Mouse (Mus musculus) neural tube, postnatal 0 days (tissue): ENCODE data around the gene Stmn1. TPM values are rescaled to one million over a fixed set of nuclear protein-coding genes. Genes with fewer than 3 reads are reported as not detected.

Experiments used
- microRNA-seq: library from miRNA; unstranded; fragments of <30 nt; microRNA quantifications from one replicate; pipeline ENCODE4, GENCODE M21; 2016
- polyA plus RNA-seq: library from polyadenylated mRNA; unstranded; fragments of >200 nt; fragmentation: Nextera tagmentation; extraction: Ambion mirVana; gene quantifications from 2 replicates; pipeline ENCODE4 v1.2.1, GENCODE M21; 2015

Stmn1 gene
- polyA plus RNA-seq = 2,472 and 2,758 TPM in 2 replicates

GRCm38 (mm10) chr4:134468215-134468575, at the start of gene Stmn1:
Stmn1 (plus strand) TSS chr4:134468320.

GRCm38 (mm10) chr4:134496595-134497210, 28.6 kb downstream of the Stmn1 start, which contains the start of gene Paqr7:
Paqr7 (plus strand) TSS chr4:134496697.

GRCm38 (mm10) chr4:134510845-134511411, 42.8 kb downstream of the Stmn1 start, which contains the start of gene Aunip:
Aunip (plus strand) TSS chr4:134510999.

Small RNAs within 50 kb of the gene (microRNA-seq; reads per million reads assigned to microRNA genes)
- gene Gm23634 = not detected

Other genes with a start within 250 kb of the Stmn1 start
- 0.13 and 0.15 TPM in 2 replicates for gene Catsper4, start 240.9 kb upstream of the Stmn1 start, polyA plus RNA-seq
- gene Cnksr1, start 229.9 kb upstream of the Stmn1 start, polyA plus RNA-seq = 0.09 TPM in 1 of 2 replicates, not detected in the other
- gene E130218I03Rik, start 224.7 kb upstream of the Stmn1 start, polyA plus RNA-seq = 0.50 and 0.53 TPM in 2 replicates
- gene Zfp593, start 222.7 kb upstream of the Stmn1 start, polyA plus RNA-seq = 12.3 and 13.6 TPM in 2 replicates
- 0.26 TPM in 1 of 2 replicates, not detected in the other for gene Gm30191, start 221.4 kb upstream of the Stmn1 start, polyA plus RNA-seq
- 14.7 and 15.1 TPM in 2 replicates for gene Grrp1, start 214.2 kb upstream of the Stmn1 start, polyA plus RNA-seq
- 24.1 and 26.0 TPM in 2 replicates for gene Pdik1l, start 180.4 kb upstream of the Stmn1 start, polyA plus RNA-seq
- 1.4 and 1.6 TPM in 2 replicates for gene Trim63, start 153.2 kb upstream of the Stmn1 start, polyA plus RNA-seq
- 0.25 TPM in 2 replicates for gene Slc30a2, start 125.1 kb upstream of the Stmn1 start, polyA plus RNA-seq
- 0.88 and 0.94 TPM in 2 replicates for gene Extl1, start 84.5 kb upstream of the Stmn1 start, polyA plus RNA-seq
- 4.7 and 5.7 TPM in 2 replicates for gene Pafah2, start 72.0 kb upstream of the Stmn1 start, polyA plus RNA-seq
- gene Paqr7, start 28.4 kb downstream of the Stmn1 start, polyA plus RNA-seq = 54.5 and 54.7 TPM in 2 replicates
- 1.1 and 1.7 TPM in 2 replicates for gene Aunip, start 42.7 kb downstream of the Stmn1 start, polyA plus RNA-seq
- gene Mtfr1l, start 67.1 kb downstream of the Stmn1 start, polyA plus RNA-seq = 174 and 179 TPM in 2 replicates
- 15.5 and 17.2 TPM in 2 replicates for gene Selenon, start 83.8 kb downstream of the Stmn1 start, polyA plus RNA-seq
- 6.7 and 6.8 TPM in 2 replicates for gene Man1c1, start 236.0 kb downstream of the Stmn1 start, polyA plus RNA-seq